Mouse (Mus musculus): Measurements from ENCODE around the gene Hes2. TPM values are rescaled to one million over a fixed set of nuclear protein-coding genes. Genes with fewer than 3 reads are reported as not detected.
A peak's percentile ranks its signal among the peaks of the same experiment; 100 is the strongest.

Gene Hes2
- polyA plus RNA-seq, 1 experiment: not detected

DNA sequence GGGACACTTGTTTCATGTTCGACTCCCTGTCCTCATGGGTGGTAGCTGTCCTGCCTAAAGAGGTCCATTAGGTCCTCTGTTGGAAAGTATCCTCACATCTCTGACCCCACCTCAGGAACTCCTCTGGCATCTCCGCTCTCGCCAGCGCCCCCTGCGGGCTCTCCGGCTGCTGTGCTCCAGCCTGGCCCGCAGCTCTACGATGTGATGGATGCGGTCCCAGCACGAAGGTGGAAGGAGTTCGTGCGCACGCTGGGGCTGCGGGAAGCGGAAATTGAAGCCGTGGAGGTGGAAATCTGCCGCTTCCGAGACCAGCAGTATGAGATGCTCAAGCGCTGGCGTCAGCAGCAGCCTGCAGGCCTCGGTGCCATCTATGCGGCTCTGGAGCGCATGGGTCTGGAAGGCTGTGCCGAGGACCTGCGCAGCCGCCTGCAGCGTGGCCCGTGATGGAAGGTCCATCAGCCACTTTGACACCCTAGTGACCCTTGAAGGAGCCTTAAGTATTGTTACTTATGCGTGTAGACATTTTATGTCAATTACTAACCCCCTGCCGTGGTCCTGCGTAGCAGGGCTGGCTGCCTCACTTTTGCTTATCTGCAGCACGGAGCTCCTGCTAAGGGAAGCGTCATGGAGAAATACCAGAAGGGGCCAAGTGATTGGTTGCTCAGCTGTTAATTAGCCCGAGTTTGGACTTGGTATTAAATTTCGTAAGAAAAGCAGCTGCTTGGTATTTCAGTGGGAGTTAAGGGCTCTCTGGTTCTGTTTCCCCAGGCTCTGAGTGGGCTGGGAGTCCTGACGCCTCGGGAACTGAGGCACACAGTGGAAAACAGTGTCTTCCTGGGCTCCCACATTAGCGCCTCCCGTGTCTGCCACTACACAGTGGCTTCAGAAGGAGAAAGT is 39.0 kb upstream of the Hes2 start:
- Histone ChIP-seq H3K4me1 (ENCODE audit: control insufficient read depth, insufficient read depth, low read length) (no peaks in the 10 kb centered on the region), H3K27ac (ENCODE audit: insufficient read depth, low read length) (no peak overlapping the region), H3K27me3 (ENCODE audit: control insufficient read depth, insufficient read depth, low read length) (peaks cover 8% of the 10 kb centered on the region; the same call in 1 of the 2 replicates), H3K4me3 (replicated peaks; ENCODE audit: insufficient read depth, low read depth, low read length) (no peak overlapping the region)
- no peak for TF ChIP-seq CTCF (IDR thresholded peaks at IDR 0.05; ENCODE audit: borderline replicate concordance, insufficient read depth, low read depth, low read length)
- no peak for TF ChIP-seq POLR2A (IDR thresholded peaks at IDR 0.05; ENCODE audit: borderline replicate concordance, insufficient read depth, low read length)
- WGBS: 6% methylated on average over 39 of the region's 39 CpGs
- peak in 1 of 2 experiments; percentile 11 for DNase-seq

DNA sequence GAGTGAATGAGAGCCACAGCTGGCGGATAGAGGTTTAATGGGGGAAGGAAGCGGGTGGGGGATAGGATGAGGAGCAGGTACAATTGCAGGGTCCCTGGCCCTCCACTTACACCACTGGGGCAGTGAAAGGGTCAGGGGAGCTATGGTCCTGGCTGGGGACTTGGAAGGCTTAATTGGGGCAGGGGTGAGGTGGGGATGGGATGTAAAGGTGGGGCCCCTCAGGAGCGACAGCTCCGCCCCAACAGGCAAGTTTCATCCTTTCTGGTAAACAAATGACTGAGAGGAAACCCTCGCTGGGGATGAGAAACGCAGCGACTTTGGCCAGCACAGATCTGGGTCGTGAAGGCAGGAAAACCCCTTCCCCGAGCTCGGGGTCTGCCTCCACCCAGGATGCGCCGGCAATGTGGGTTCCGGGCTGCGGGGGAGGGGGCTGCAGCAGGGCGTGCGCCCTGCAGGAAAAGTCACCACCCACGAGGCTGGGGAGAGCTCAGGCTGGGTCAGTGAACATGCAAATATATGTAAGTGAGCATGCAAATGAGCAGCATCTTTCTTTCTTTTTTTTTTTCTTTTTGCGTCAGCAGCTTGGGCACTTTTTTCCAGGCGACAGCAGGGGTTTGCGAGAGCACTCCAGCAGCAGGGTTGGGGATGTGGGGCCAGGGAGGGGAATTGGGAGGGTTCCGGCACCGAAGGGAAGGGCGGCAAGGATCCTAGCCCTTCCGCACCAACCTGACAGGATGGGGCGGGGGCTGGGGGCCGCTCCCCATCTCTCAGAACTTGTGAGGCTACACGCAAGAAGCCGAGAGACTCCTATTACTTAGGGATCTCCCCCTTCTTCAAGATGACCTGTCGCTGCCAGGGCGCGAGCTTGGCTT is 38.1 kb upstream of the Hes2 start:
- Histone ChIP-seq H3K27ac (ENCODE audit: insufficient read depth, low read length) (no peak overlapping the region), H3K4me3 (replicated peaks; ENCODE audit: insufficient read depth, low read depth, low read length) (no peak overlapping the region), H3K4me1 (ENCODE audit: control insufficient read depth, insufficient read depth, low read length) (no peaks in the 10 kb centered on the region), H3K27me3 (ENCODE audit: control insufficient read depth, insufficient read depth, low read length) (peaks cover 6% of the 10 kb centered on the region; the same call in 1 of the 2 replicates)
- TF ChIP-seq CTCF (IDR thresholded peaks at IDR 0.05; ENCODE audit: borderline replicate concordance, insufficient read depth, low read depth, low read length): no peak
- no peak for TF ChIP-seq POLR2A (IDR thresholded peaks at IDR 0.05; ENCODE audit: borderline replicate concordance, insufficient read depth, low read length)
- 3% methylated on average over 31 of the region's 31 CpGs for WGBS
- DNase-seq: no peak

DNA sequence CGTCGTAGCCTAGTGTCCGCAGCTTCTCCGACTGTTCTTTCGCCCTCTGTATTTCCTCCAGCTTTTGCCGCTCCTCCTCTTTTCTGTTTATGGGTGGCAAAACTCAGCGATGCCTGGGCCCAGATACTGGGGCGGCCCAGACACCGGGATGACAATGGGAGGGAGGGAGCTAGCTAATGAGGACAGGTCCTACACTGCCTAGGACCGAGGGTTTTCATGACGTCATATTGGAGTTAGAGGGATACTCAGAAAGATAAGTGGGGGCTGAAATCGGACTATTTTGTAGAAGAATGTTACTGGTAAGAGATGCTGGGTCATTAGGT is 37.5 kb upstream of the Hes2 start:
- 3% methylated on average over 12 of the region's 12 CpGs for WGBS
- TF ChIP-seq POLR2A (IDR thresholded peaks at IDR 0.05; ENCODE audit: borderline replicate concordance, insufficient read depth, low read length): no peak
- TF ChIP-seq CTCF (IDR thresholded peaks at IDR 0.05; ENCODE audit: borderline replicate concordance, insufficient read depth, low read depth, low read length): no peak
- H3K27ac ChIP-seq (ENCODE audit: insufficient read depth, low read length): no peak overlapping the region
- peak in 1 of 2 experiments; percentile 4 for DNase-seq
- peaks cover 4% of the 10 kb centered on the region for H3K4me1 ChIP-seq (ENCODE audit: control insufficient read depth, insufficient read depth, low read length)
- H3K27me3 ChIP-seq (ENCODE audit: control insufficient read depth, insufficient read depth, low read length): peaks cover 6% of the 10 kb centered on the region; the same call in 1 of the 2 replicates
- no peak overlapping the region for H3K4me3 ChIP-seq (replicated peaks; ENCODE audit: insufficient read depth, low read depth, low read length)

DNA sequence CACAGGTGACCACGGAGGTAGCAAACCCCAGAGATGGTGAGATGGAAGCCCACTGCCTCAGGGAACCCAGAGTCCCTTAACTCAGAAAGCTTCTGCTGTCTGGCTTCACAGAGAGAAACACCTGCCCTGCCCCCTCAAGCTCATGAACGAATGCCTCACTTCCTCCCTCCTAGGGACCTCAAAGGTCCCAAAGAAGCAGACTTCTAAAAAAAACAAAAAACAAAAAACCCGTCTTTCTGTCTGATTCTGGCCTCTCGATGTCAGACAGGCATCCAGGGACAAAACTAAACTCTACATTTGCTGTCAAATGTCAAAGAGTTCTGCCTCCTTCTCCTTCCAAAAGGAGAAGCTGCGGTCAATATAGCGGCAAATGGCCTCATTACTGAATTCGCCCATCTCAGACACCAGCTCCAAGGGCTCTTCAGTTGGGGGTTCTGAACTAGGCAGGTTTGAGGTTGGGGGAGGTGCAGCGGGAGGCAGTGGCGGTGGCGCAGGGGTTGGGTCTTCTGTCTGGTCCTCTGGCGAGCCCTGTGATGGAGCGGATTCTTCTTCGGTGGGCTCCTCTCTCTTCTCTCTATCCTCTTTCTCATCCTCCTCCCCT is 34.2 kb upstream of the Hes2 start:
- Histone ChIP-seq H3K27me3 (ENCODE audit: control insufficient read depth, insufficient read depth, low read length) (peaks cover 5% of the 10 kb centered on the region; the same call in 1 of the 2 replicates), H3K27ac (ENCODE audit: insufficient read depth, low read length) (no peak overlapping the region), H3K4me3 (replicated peaks; ENCODE audit: insufficient read depth, low read depth, low read length) (no peak overlapping the region), H3K4me1 (ENCODE audit: control insufficient read depth, insufficient read depth, low read length) (peaks cover 4% of the 10 kb centered on the region)
- no peak for TF ChIP-seq CTCF (IDR thresholded peaks at IDR 0.05; ENCODE audit: borderline replicate concordance, insufficient read depth, low read depth, low read length)
- no peak for TF ChIP-seq POLR2A (IDR thresholded peaks at IDR 0.05; ENCODE audit: borderline replicate concordance, insufficient read depth, low read length)
- WGBS: 18% methylated on average over 13 of the region's 13 CpGs
- no peak for DNase-seq

DNA sequence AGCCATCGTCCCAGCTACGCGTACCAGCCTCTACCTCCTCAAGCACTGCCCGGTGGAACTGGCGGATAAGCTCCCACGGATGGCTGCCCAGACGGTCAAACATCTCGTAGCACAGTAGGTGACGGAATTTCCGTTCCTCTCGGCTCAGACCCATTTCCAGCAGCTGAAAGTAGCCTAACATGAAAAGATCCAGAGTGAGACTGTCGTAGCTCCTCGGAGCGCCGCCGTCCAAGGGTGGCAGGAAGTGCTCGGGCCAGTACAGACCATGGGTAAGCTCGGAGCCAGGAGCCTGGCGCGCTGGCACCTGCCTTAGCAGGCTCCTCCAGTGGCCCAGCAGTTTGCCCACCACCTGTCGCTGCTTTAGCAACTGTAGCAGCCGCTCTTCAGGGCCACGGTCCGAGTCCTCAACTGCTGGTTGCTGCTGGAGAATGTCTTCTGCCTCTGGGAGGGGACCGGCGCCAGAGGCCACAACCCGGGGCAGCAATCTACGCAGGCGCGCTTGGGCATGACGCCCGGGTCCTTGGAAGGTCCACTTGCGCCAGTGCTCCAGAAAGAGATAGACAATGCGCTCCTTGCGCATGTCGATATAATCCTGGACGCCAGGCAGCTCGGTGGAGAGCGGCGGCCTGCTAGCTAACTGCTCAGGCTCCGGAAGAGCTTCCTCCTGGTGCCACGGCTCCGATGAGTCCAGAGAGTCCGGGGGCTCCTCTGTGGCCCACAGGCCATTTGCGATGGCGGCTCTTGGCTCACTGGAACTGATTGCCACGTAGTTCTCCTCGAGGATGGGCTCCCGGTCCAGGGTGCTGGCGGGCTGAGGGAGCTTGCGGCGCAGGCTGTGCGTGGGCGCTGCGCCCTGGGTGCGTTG is 33.3 kb upstream of the Hes2 start:
- peak; percentile 58 to 62 for DNase-seq
- H3K4me3 ChIP-seq (replicated peaks; ENCODE audit: insufficient read depth, low read depth, low read length): peak overlapping the region; percentile 39
- H3K27ac ChIP-seq (ENCODE audit: insufficient read depth, low read length): no peak overlapping the region
- H3K27me3 ChIP-seq (ENCODE audit: control insufficient read depth, insufficient read depth, low read length): peaks cover 5% of the 10 kb centered on the region; the same call in 1 of the 2 replicates
- H3K4me1 ChIP-seq (ENCODE audit: control insufficient read depth, insufficient read depth, low read length): peaks cover 4% of the 10 kb centered on the region
- under 1% methylated on average over 56 of the region's 56 CpGs for WGBS
- TF ChIP-seq POLR2A (IDR thresholded peaks at IDR 0.05; ENCODE audit: borderline replicate concordance, insufficient read depth, low read length) (no peak), CTCF (IDR thresholded peaks at IDR 0.05; ENCODE audit: borderline replicate concordance, insufficient read depth, low read depth, low read length) (no peak)

DNA sequence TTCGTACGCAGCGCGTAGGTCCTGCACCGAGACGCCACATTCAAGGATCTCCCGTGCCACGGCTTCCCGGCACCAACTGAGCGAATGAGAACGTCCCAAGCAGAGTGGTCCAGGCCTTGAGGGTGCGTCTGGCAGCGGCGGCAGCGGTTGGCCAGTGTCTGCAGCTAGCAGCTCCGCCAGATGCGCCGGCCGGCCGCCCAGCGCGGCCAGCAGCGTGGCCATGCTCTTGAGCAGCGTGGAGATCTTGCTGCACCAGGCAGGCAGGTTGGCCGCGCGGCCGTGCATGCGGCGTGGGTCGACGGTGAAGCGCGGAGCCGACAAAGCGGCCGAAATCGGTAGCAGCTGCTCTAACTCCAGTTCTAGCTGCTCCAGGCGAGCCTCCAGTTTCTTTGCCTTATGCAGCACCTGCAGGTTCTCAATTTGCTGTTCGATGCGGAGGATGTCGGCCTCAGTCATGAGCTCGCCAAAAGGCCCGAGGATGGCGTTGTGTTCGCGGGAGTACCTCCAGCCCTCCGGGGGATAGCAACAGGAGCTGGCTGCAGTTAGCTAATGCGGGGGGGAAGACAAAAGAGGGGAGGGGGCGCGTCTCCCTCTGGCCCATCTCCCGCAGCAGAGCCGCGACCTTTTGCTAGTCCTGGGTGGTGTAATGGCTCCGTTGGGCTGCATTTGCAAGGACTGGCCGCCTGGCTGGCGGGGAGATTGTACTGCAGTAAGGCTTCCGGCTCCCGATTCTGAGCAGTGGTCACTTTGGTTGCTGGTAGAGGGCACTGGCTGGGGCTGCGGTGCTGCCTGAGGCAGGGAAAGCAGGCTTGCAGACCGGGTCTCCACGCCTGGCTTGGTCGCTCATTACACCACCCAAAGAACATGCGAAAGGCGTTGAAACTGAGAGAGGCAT is 32.4 kb upstream of the Hes2 start:
- Histone ChIP-seq H3K27ac (ENCODE audit: insufficient read depth, low read length) (no peak overlapping the region), H3K27me3 (ENCODE audit: control insufficient read depth, insufficient read depth, low read length) (peaks cover under 1% of the 10 kb centered on the region; the same call in 1 of the 2 replicates), H3K4me3 (replicated peaks; ENCODE audit: insufficient read depth, low read depth, low read length) (peak overlapping the region; percentile 35), H3K4me1 (ENCODE audit: control insufficient read depth, insufficient read depth, low read length) (peaks cover 4% of the 10 kb centered on the region)
- WGBS: 10% methylated on average over 65 of the region's 65 CpGs
- TF ChIP-seq POLR2A (IDR thresholded peaks at IDR 0.05; ENCODE audit: borderline replicate concordance, insufficient read depth, low read length) (no peak), CTCF (IDR thresholded peaks at IDR 0.05; ENCODE audit: borderline replicate concordance, insufficient read depth, low read depth, low read length) (no peak)
- DNase-seq: no peak
